Mouse (Mus musculus) embryonic stem cell, embryonic (primary cell): ENCODE results near the gene Tmem232.
"Not testable (repeated sequence)": the region's sequence is repeated elsewhere in the genome, so short reads cannot be mapped to it uniquely, and the experiment has no call there.

Source experiments
- CTCF ChIA-PET, 4 experiments: fragments of 300-600 bp in 2 of 4; fragments of 350-600 bp in 2 of 4; sonication (Branson Sonifier 250); formaldehyde crosslinking; loops; one replicate each; lab custom pipeline; 2022; ENCODE audit warnings: inconsistent platforms in 2 of 4; lab: Charles Lee
- POLR2A ChIA-PET, 4 experiments: fragments of 300-600 bp in 2 of 4; fragments of 350-600 bp in 2 of 4; sonication (Branson Sonifier 250); formaldehyde crosslinking; loops; one replicate each; lab custom pipeline; 2022; ENCODE audit warnings: antibody characterized with exemption in 4 of 4, inconsistent platforms in 1 of 4; lab: Charles Lee

Gene Tmem232

GRCm38 (mm10) chr17:65552426-65552997 lies 11.9 kb upstream of the Tmem232 start:
- CTCF ChIA-PET: no interaction called here
- POLR2A ChIA-PET: interaction anchor here in 1 of 4 experiments (0.6 kb wide), 1 partner anchor 61 kb away, joined by 3 read pairs; the partner anchor contains the start of gene Vapa

DNA sequence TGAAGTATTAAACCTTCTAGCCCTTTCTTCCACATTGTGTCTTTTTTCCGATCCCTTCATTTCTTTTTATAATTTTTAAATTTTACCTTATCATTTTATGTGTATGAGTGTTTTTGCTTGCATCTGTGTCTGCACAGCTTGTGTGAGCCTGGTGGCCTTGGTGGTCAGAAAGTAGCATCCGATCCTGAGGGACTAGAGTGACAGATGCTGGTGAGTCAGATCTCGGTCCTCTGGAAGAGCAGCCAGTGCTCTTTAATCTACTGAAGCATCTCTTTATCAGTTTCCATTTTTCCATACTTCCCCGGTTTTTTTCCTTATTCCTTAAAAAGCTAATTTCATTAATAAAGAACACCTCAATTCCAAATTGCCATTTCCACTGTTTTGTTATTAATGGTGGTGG lies 9.8 kb upstream of the Tmem232 start:
- CTCF ChIA-PET: no interaction called here
- POLR2A ChIA-PET: interaction anchor here in 1 of 4 experiments (1.7 kb wide), 1 partner anchor 63 kb away, joined by 5 read pairs; the partner anchor contains the start of gene Vapa

- CTCF ChIA-PET: interaction anchor here in 2 of 4 experiments (0.7 to 1.4 kb wide), 4 partner anchors 9 to 11 kb away, joined by 3 to 4 read pairs (median 3); no protein-coding TSS in a partner anchor
- POLR2A ChIA-PET: interaction anchor here in 1 of 4 experiments (1.2 kb wide), 1 partner anchor 9 kb away, joined by 3 read pairs; no protein-coding TSS in a partner anchor
Measured at GRCm38 (mm10) chr17:65548698-65549365, 8.2 kb upstream of the Tmem232 start.

DNA sequence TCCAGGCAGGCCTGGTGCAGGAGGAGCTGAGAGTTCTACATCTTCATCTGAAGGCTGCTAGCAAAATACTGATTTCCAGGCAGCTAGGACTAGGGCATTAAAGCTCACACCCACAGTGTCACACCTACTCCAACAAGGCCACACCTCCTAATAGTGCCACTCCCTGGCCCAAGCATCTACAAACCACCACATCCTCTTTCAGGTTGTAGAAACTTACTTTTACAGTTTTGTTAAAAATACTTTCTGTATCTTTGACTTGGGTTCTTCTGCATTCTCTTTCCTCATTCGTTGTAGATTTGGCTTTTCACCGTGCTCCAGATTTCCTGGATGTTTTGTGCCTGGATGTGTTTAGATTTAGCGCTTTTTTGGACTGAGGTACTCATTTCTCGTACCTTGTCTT lies 5.6 kb upstream of the Tmem232 start:
- POLR2A ChIA-PET, CTCF ChIA-PET: not testable (repeated sequence)

DNA sequence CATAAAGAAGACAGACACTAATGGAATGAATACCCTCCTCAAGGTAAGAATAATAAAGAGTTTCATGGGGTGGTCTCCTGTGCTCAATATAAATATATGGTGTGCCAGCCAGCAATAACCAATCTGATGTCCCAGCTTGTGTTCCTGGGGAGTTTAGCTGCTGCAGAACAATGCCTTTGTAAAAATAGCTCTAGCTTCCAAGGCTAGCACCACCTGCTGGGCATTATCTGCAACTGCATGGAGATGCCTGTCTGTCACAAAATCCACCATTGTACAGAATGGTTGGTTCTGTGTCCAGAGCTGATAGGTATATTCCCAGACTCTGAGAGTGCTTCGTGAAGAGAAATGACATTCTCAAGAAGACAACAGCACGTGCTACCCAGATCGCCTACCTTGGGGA lies 4.4 kb downstream of the Tmem232 start:
- ChIA-PET POLR2A (interaction anchor here in 1 of 4 experiments (0.6 kb wide), 1 partner anchor 1008 kb away, joined by 3 read pairs; no protein-coding TSS in a partner anchor), CTCF (interaction anchor here in 3 of 4 experiments (0.5 to 1.5 kb wide), 8 partner anchors 13 to 64 kb away, joined by 3 read pairs; no protein-coding TSS in a partner anchor)

DNA sequence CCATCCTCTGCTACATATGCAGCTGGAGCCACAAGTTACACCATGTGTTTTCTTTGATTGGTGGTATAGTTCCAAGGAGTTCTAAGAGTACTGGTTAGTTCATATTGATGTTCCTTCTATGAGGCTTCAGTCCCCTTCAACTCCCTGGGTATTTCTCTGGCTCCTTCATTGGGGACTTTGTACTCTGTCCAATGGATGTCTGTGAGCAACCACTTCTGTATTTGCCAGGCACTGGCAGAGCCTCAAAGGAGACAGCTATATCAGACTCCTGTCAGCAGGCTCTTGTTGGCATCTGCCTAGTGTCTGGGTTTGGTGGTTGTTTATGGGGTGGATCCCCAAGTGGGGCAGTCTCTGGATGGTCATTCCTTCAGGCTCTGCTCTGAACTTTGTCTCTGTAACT lies 8.2 kb downstream of the Tmem232 start:
- CTCF ChIA-PET, POLR2A ChIA-PET: not testable (repeated sequence)

GRCm38 (mm10) chr17:65527529-65527928 lies 13.1 kb downstream of the Tmem232 start:
- CTCF ChIA-PET: interaction anchor here in 2 of 4 experiments (0.7 to 1.4 kb wide), 2 partner anchors 13 to 184 kb away, joined by 3 to 5 read pairs; partner anchors contain the start of gene Tmem232 (in 1 of the 2)
- POLR2A ChIA-PET: no interaction called here

GRCm38 (mm10) chr17:65513517-65513916 lies 27.1 kb downstream of the Tmem232 start:
- ChIA-PET CTCF (no interaction called here), POLR2A (no interaction called here)

GRCm38 (mm10) chr17:65484654-65485053 lies 55.9 kb downstream of the Tmem232 start:
- ChIA-PET POLR2A (no interaction called here), CTCF (no interaction called here)

DNA sequence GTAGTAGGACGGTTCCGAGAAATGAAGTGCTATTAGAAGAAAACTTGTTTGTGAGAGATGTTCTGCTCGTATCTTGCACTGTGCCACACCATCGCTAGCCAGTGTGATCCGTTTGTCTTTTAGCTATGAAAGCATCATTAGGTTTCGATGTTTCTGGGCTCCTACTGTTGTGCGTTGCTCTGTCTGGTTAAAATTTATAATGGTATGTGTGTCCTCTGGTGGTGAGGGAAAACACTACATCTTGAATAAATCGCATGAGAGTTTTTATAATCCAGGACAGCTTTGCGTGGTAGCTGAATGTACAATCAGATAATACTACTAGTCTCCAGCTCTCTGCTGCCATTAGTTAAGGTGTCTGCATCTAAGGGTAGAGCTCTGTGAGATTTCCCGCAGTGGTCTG lies 63.8 kb downstream of the Tmem232 start:
- POLR2A ChIA-PET: interaction anchor here in 1 of 4 experiments (2.4 kb wide), 1 partner anchor 21 kb away, joined by 6 read pairs; no protein-coding TSS in a partner anchor

GRCm38 (mm10) chr17:65450818-65451217 lies 89.8 kb downstream of the Tmem232 start:
- CTCF ChIA-PET: interaction anchor here in 1 of 4 experiments (0.6 kb wide), 1 partner anchor 340 kb away, joined by 3 read pairs; no protein-coding TSS in a partner anchor
- POLR2A ChIA-PET: no interaction called here

More for the DNA sequence above, 63.8 kb downstream of the Tmem232 start:
- CTCF ChIA-PET: no interaction called here

- CTCF ChIA-PET: interaction anchor here in 1 of 4 experiments (0.6 kb wide), 1 partner anchor 673 kb away, joined by 3 read pairs; no protein-coding TSS in a partner anchor
- POLR2A ChIA-PET: not testable (repeated sequence)
Measured at GRCm38 (mm10) chr17:65437906-65438305, 102.7 kb downstream of the Tmem232 start.

- POLR2A ChIA-PET: interaction anchor here in 1 of 4 experiments (0.6 kb wide), 1 partner anchor 305 kb away, joined by 3 read pairs; no protein-coding TSS in a partner anchor
- CTCF ChIA-PET: no interaction called here
Measured at GRCm38 (mm10) chr17:65419124-65419523, 121.5 kb downstream of the Tmem232 start.

DNA sequence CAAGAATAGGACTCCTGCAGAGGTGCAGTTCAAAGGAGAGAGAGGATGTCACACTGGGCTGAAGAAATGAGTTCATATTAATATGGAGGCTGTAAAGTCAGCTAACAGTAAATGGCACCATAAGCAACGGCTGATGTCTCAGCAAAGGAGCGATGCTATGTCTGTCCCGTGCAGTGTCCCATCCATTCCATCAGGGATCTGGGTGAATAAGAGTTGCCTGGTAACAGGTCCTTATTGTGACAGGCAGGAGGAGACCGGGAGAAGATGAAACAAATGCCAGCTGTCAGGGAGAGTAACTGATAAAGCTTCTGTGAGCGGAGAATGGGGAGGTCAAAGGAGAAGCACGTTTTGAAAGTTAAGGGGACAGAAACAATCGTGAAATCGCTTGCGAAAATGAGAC lies 135.3 kb downstream of the Tmem232 start:
- POLR2A ChIA-PET: interaction anchor here in 1 of 4 experiments (0.7 kb wide), 2 partner anchors 9 to 12 kb away, joined by 3 read pairs; no protein-coding TSS in a partner anchor
- CTCF ChIA-PET: no interaction called here

DNA sequence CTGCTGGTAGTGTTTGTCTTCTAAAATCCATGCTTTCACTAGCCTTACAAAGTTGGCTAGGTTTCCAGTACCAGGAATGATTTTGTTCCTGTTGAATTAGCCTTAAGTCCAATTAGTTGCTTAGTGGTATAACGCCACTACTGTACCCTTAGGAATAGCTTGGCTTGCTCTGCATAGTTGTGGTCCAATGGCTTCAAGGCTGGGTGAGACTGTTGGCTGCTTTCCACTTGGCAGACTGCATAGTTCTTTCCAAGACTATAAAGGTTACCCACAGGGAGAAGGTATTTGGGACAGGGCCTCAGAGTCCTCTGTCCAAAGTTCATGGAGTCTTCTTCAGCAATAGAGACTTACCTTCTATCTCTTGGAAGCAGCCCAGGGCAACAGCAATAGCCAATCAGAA lies 139.7 kb downstream of the Tmem232 start:
- ChIA-PET POLR2A (no interaction called here), CTCF (no interaction called here)

- ChIA-PET CTCF (no interaction called here), POLR2A (no interaction called here)
Measured at GRCm38 (mm10) chr17:65384411-65384962, 156.1 kb downstream of the Tmem232 start.

GRCm38 (mm10) chr17:65370034-65370780 lies 170.4 kb downstream of the Tmem232 start:
- POLR2A ChIA-PET: interaction anchor here in 1 of 4 experiments (0.7 kb wide), 1 partner anchor 66 kb away, joined by 5 read pairs; no protein-coding TSS in a partner anchor
- CTCF ChIA-PET: interaction anchor here in 2 of 4 experiments (0.6 to 0.8 kb wide), 2 partner anchors 127 to 278 kb away, joined by 3 read pairs; no protein-coding TSS in a partner anchor

- CTCF ChIA-PET: no interaction called here
- POLR2A ChIA-PET: no interaction called here
Measured at GRCm38 (mm10) chr17:65365535-65366254, 174.9 kb downstream of the Tmem232 start.
